Mouse (Mus musculus) forebrain, embryonic 16.5 days (tissue): ENCODE data around the gene Polr3k. TPM values are rescaled to one million over a fixed set of nuclear protein-coding genes. Genes with fewer than 3 reads are reported as not detected.
A peak's percentile ranks its signal among the peaks of the same experiment; 100 is the strongest.

ENCODE experiments used
- ATAC-seq: fragments of 200-750 bp; cut with Nextera tagmentation; 2 replicates; pipeline ENCODE4 v1.8.0; 2017; ENCODE audit warnings: mild to moderate bottlenecking, moderate library complexity
- H3K27ac ChIP-seq: fragments of 300-500 bp; sonication (generic); 2 replicates; pipeline ENCODE4 v1.5.1; 2014; ENCODE audit warnings: low read length, control low read depth
- H3K27me3 ChIP-seq: fragments of 300-500 bp; sonication (generic); replicated peaks from 2 replicates; pipeline ENCODE4 v1.6.1; 2014; ENCODE audit warnings: low read length; ENCODE audit not compliant: control insufficient read depth, insufficient read depth
- H3K36me3 ChIP-seq: fragments of 300-500 bp; sonication (generic); 2 replicates; pipeline ENCODE4 v1.6.1; 2014; ENCODE audit not compliant: control insufficient read depth, insufficient read depth
- H3K4me1 ChIP-seq: fragments of 300-500 bp; sonication (generic); replicated peaks from 2 replicates; pipeline ENCODE4 v1.6.1; 2014; ENCODE audit warnings: low read length; ENCODE audit not compliant: control insufficient read depth, insufficient read depth
- H3K4me2 ChIP-seq: fragments of 300-500 bp; sonication (generic); 2 replicates; pipeline ENCODE4 v1.6.1; 2014; ENCODE audit warnings: mild to moderate bottlenecking, low read length, control low read depth
- H3K4me3 ChIP-seq: fragments of 300-500 bp; sonication (generic); replicated peaks from 2 replicates; pipeline ENCODE4 v1.5.1; 2014; ENCODE audit warnings: mild to moderate bottlenecking, low read length, control low read depth
- H3K9ac ChIP-seq: fragments of 300-500 bp; sonication (generic); replicated peaks from 2 replicates; pipeline ENCODE4 v1.6.1; 2014; ENCODE audit warnings: low read depth, low read length, control low read depth
- H3K9me3 ChIP-seq: fragments of 300-500 bp; sonication (generic); 2 replicates; pipeline ENCODE4 v1.6.1; 2016; ENCODE audit warnings: low read length; ENCODE audit not compliant: control insufficient read depth
- WGBS: fragments of 180-500 bp; shearing (Covaris S2); extraction: QIAGEN DNeasy Blood & Tissue Kit; methylation state at CpG from one replicate; pipeline ENCODE4 v1.1.7; 2014; 5-methylcytosine and 5-hydroxymethylcytosine counted together
- polyA plus RNA-seq: library from polyadenylated mRNA; unstranded; fragments of >200 nt; fragmentation: Nextera tagmentation; extraction: Ambion mirVana; gene quantifications from 2 replicates; pipeline ENCODE4 v1.2.1, GENCODE M21; 2015

Polr3k gene
- polyA plus RNA-seq, 1 experiment from 2014 or later: 105 TPM

DNA sequence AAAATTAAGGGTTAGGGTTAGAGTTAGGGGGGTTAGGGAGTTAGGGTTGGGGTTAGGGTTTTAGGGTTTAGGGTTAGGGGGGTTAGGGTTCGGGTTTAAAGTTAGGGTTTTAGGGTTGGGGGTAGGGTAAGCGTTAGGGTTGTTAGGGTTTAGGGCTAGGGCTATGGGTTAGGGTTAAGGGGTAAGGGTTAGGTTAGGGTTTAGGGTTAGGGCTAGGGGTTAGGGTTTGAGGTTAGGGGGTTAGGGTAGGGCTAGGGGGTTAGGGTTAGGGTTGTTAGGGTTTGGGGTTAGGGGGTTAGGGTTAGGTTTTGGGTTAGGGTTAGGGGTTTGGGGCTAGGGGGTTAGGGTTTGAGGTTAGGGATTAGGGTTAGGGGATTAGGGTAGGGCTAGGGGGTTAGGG lies 6.9 kb downstream of the Polr3k start:
- no peak for ATAC-seq
- WGBS: 97% methylated on average over 2 of the region's 2 CpGs
- H3K4me3 ChIP-seq: no peak overlapping the region
- H3K27me3 ChIP-seq: no peaks in the 10 kb centered on the region
- no peak overlapping the region for H3K27ac ChIP-seq
- H3K9me3 ChIP-seq: no peaks in the 10 kb centered on the region
- no peak overlapping the region for H3K9ac ChIP-seq
- peaks cover 8% of the 10 kb centered on the region for H3K4me1 ChIP-seq
- H3K36me3 ChIP-seq: peaks cover 25% of the 10 kb centered on the region
- H3K4me2 ChIP-seq: no peak overlapping the region

DNA sequence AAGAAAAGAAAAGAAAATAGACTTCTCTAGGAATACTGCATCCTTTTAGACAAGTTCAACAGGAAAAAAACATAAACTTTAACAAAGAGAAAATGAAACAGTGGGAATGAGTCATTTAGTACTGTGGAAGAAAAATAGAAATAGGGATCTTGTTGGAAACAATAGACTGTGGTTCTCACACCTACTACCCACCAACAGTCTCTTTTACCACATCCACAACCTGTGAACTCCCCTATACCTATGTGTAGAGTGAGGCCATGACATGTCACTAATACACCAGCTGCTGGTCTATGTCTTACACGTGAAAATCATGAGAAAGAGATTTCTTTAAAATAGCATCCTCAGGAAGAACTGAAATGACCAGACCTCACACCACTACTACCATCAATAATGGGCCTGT lies 14.8 kb downstream of the Polr3k start:
- H3K27ac ChIP-seq: no peak overlapping the region
- no peaks in the 10 kb centered on the region for H3K27me3 ChIP-seq
- no peaks in the 10 kb centered on the region for H3K36me3 ChIP-seq
- H3K9ac ChIP-seq: no peak overlapping the region
- 67% methylated on average over 1 of the region's 1 CpGs for WGBS
- H3K4me1 ChIP-seq: no peaks in the 10 kb centered on the region
- H3K4me2 ChIP-seq: no peak overlapping the region
- no peaks in the 10 kb centered on the region for H3K9me3 ChIP-seq
- no peak for ATAC-seq
- no peak overlapping the region for H3K4me3 ChIP-seq

DNA sequence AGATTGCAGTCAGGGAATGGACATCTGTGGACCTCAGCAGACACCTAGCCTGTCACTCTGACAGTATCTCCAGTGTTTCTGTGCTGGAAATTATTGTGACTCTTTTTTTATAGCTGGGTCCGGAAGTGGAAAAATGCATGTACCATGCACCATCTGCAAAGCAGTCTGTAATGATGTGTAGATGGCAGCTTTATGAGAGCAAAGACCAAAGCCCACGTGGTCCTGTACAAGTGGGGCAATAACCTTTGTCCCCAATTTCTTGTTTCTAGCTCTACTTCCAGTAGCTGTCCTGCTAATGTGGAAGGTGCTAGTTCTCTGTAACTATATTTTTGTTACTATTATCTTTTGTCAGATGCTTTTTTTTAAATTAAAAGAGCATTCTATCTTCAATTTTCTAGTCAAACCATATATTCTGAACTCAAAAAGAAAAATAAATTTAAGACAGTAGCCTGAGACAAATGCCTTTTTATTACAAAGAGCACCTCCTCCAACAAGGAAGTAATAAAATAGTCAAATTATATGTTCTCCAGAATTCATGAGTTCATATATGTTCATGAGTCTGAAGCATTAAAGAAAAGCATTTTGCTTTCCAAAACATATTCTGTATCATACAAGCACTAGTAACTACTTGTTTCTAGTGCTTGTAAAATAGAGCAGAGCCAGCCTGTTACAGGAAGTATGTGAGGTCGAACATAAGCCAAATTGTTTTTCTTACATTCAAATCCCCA lies 19.0 kb downstream of the Polr3k start:
- Histone ChIP-seq H3K4me2 (no peak overlapping the region), H3K9me3 (no peaks in the 10 kb centered on the region), H3K4me1 (no peaks in the 10 kb centered on the region), H3K27me3 (no peaks in the 10 kb centered on the region), H3K4me3 (no peak overlapping the region), H3K27ac (no peak overlapping the region), H3K36me3 (no peaks in the 10 kb centered on the region), H3K9ac (no peak overlapping the region)
- 87% methylated on average over 3 of the region's 3 CpGs for WGBS
- ATAC-seq: no peak

DNA sequence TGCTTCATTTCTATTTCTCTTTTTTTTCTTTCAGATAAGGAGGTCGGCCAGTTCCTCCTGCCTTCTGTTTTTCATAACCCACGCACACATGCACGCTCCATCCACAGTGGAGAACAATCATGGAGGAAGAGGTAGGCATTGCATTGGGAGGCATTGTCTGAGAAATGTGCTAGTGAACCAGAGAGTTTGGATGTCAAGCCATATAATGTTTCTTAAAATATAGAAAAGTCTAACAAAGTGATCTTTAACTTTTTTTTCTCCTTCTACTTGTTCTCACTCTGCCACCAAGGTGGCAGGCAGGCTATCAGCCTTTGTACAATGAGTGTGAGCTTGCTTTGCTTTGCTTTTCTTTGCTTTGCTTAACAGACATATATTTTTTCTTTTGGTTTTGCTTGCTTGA lies 53.7 kb downstream of the Polr3k start:
- no peak overlapping the region for H3K4me3 ChIP-seq
- 58% methylated on average over 3 of the region's 3 CpGs for WGBS
- H3K9ac ChIP-seq: no peak overlapping the region
- H3K9me3 ChIP-seq: no peaks in the 10 kb centered on the region
- no peak overlapping the region for H3K4me2 ChIP-seq
- no peak for ATAC-seq
- H3K27me3 ChIP-seq: no peaks in the 10 kb centered on the region
- H3K36me3 ChIP-seq: no peaks in the 10 kb centered on the region
- H3K4me1 ChIP-seq: no peaks in the 10 kb centered on the region
- H3K27ac ChIP-seq: no peak overlapping the region

DNA sequence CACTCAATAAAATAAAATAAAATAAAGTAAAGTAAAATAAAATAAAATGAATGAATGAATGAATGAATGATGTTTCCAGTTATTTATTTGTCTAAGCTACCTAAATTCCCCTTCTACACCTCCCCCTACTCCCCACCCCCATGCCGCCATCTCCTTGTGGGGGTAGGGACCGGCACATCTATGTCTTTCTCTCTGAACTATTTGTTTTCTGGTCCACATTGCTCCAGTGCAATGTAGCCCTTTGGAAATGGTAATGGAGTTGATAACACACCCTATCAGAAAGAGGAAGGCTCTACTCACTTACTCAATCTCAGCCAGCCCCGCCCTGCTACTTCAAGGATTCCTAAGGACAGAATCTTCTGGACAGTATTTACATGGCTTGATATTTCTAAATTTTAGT lies 54.4 kb downstream of the Polr3k start:
- Histone ChIP-seq H3K4me2 (no peak overlapping the region), H3K9ac (no peak overlapping the region), H3K27me3 (no peaks in the 10 kb centered on the region), H3K27ac (no peak overlapping the region), H3K4me1 (no peaks in the 10 kb centered on the region), H3K4me3 (no peak overlapping the region), H3K9me3 (no peaks in the 10 kb centered on the region), H3K36me3 (no peaks in the 10 kb centered on the region)
- WGBS: 42% methylated on average over 3 of the region's 3 CpGs
- peak; percentile 80 for ATAC-seq

Other genes with a start within 250 kb of the Polr3k start
- 0.49 TPM in 1 of 2 replicates, not detected in the other for gene Gm29797, start 207.3 kb upstream of the Polr3k start, polyA plus RNA-seq
- gene Sox18, start 192.7 kb upstream of the Polr3k start, polyA plus RNA-seq: 13.8 and 15.3 TPM in 2 replicates
- gene Tcea2, start 184.0 kb upstream of the Polr3k start, polyA plus RNA-seq: 58.3 and 60.5 TPM in 2 replicates
- gene Rgs19, start 170.4 kb upstream of the Polr3k start, polyA plus RNA-seq: 61.2 and 63.3 TPM in 2 replicates
- gene Lkaaear1, start 165.9 kb upstream of the Polr3k start, polyA plus RNA-seq: not detected in 2 replicates
- 46.8 and 64.1 TPM in 2 replicates for gene Oprl1, start 149.3 kb upstream of the Polr3k start, polyA plus RNA-seq
- gene Myt1, start 101.0 kb upstream of the Polr3k start, polyA plus RNA-seq: 24.1 and 24.2 TPM in 2 replicates
- gene Pcmtd2, start 26.5 kb upstream of the Polr3k start, polyA plus RNA-seq: 48.4 and 57.0 TPM in 2 replicates
- not detected in 2 replicates for gene Gm14496, start 126.8 kb downstream of the Polr3k start, polyA plus RNA-seq